Mouse (Mus musculus) brain, embryonic 14.5 days (tissue): ENCODE measurements at regions not wholly inside any gene's neighbourhood (a gene's known extent, or its start where the extent isn't known, plus 50 kb on each side); places are given as distances from the start of the nearest gene placed in this dataset.

Source experiments
- DNase-seq: peaks from one replicate; pipeline ENCODE4 v3.0.0-alpha.2; 2011; ENCODE audit warnings: low read depth
- CTCF ChIP-seq: fragments of 200-500 bp; IDR thresholded peaks from 2 replicates; pipeline ENCODE4 v1.5.1; 2012; ENCODE audit warnings: inconsistent platforms, mild to moderate bottlenecking, moderate library complexity, borderline replicate concordance; ENCODE audit not compliant: insufficient read depth, insufficient read length; ENCODE audit errors: extremely low read depth
- POLR2A ChIP-seq: fragments of 200-500 bp; IDR thresholded peaks from 2 replicates; pipeline ENCODE4 v1.6.1; 2012; ENCODE audit warnings: mild to moderate bottlenecking, inconsistent platforms, borderline replicate concordance; ENCODE audit not compliant: poor library complexity, insufficient read depth, insufficient read length, severe bottlenecking; ENCODE audit errors: extremely low read depth

GRCm38 (mm10) chr3:9152256-9152655, 457.6 kb downstream of the Zfp704 start:
- no peak for DNase-seq
- TF ChIP-seq CTCF (no peak), POLR2A (no peak)

- TF ChIP-seq CTCF (no peak), POLR2A (no peak)
- no peak for DNase-seq
Observed at GRCm38 (mm10) chr3:9151590-9151989, 458.3 kb downstream of the Zfp704 start.

- no peak for TF ChIP-seq POLR2A
- TF ChIP-seq CTCF, result no peak
- DNase-seq, result no peak
Observed at GRCm38 (mm10) chr3:9148605-9149004, 461.3 kb downstream of the Zfp704 start.

GRCm38 (mm10) chr3:9146481-9146880, 463.4 kb downstream of the Zfp704 start:
- no peak for DNase-seq
- TF ChIP-seq POLR2A (no peak), CTCF (no peak)

- DNase-seq, result no peak
- TF ChIP-seq POLR2A, result no peak
- no peak for TF ChIP-seq CTCF
Observed at GRCm38 (mm10) chr3:9145612-9146011, 464.3 kb downstream of the Zfp704 start.

GRCm38 (mm10) chr3:9141836-9142235, 468.0 kb downstream of the Zfp704 start:
- TF ChIP-seq CTCF (no peak), POLR2A (no peak)
- no peak for DNase-seq

- TF ChIP-seq CTCF (no peak), POLR2A (no peak)
- peak; percentile 91 for DNase-seq
Observed at GRCm38 (mm10) chr3:9137131-9137874, 472.6 kb downstream of the Zfp704 start.

- TF ChIP-seq POLR2A (no peak), CTCF (no peak)
- no peak for DNase-seq
Observed at GRCm38 (mm10) chr3:9133991-9134390, 475.9 kb downstream of the Zfp704 start.

GRCm38 (mm10) chr3:9132104-9132751, 477.7 kb downstream of the Zfp704 start:
- DNase-seq, result no peak
- TF ChIP-seq POLR2A (no peak), CTCF (no peak)

- TF ChIP-seq POLR2A (no peak), CTCF (no peak)
- DNase-seq, result no peak
Observed at GRCm38 (mm10) chr3:9131366-9131765, 478.5 kb downstream of the Zfp704 start.

GRCm38 (mm10) chr3:9128407-9128806, 481.5 kb downstream of the Zfp704 start:
- no peak for TF ChIP-seq CTCF
- no peak for TF ChIP-seq POLR2A
- no peak for DNase-seq

- TF ChIP-seq POLR2A, result no peak
- no peak for TF ChIP-seq CTCF
- peak; percentile 41 for DNase-seq
Observed at GRCm38 (mm10) chr3:9123079-9123478, 486.8 kb downstream of the Zfp704 start.

GRCm38 (mm10) chr3:9117913-9118312, 492.0 kb downstream of the Zfp704 start:
- no peak for TF ChIP-seq CTCF
- TF ChIP-seq POLR2A, result no peak
- no peak for DNase-seq

- TF ChIP-seq POLR2A (no peak), CTCF (no peak)
- DNase-seq, result peak; percentile 14
Observed at GRCm38 (mm10) chr3:9113410-9113809, 496.5 kb downstream of the Zfp704 start.
